8 mouse cellular contexts compared by ENCODE assay signal in the genomic region with DNA sequence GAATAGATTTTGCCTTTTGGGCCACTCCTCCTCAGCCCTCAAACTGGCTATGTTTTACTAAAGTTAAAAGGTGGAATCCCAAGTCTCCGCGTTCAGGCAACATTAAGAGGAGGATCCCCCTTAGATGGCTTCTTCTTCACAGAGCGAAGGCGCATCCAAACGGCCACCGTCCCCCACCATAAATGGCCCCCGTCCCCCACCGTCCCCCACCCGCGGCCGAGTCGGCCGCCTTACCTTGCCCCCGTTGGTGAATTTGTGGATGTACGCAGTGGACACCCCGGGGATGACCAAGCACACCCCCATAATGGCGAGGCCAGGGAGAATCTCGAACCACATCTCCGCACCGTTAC. TPM values are rescaled to one million over a fixed set of nuclear protein-coding genes. Genes with fewer than 3 reads are reported as not detected.
DNase-seq lines count a peak whose midpoint lies in the region; ATAC-seq and TF ChIP-seq lines count a peak whose summit lies in the region.

No protein-coding gene starts in this region.

- no peak; the same call in 1 of the 2 replicates for ATAC-seq in lung, postnatal 0 days
- ATAC-seq in embryonic facial prominence, embryonic 15.5 days (ENCODE audit: insufficient number of reproducible peaks, low FRiP score, low TSS enrichment, low read depth) = no peak
- no peak for ATAC-seq in intestine, postnatal 0 days

- no peak for TF ChIP-seq CTCF in lung, postnatal 0 days (IDR thresholded peaks at IDR 0.05)
- TF ChIP-seq CTCF in intestine, postnatal 0 days (IDR thresholded peaks at IDR 0.05; ENCODE audit: low read depth) = no peak
- TF ChIP-seq CTCF in olfactory bulb, adult 2 months (IDR thresholded peaks at IDR 0.05; ENCODE audit: insufficient read depth, low read depth, low read length) = no peak

- peak overlapping the region; percentile 6; the same call in 1 of the 2 replicates for H3K9ac ChIP-seq in lung, postnatal 0 days (replicated peaks; ENCODE audit: low read depth)
- H3K9ac ChIP-seq in embryonic facial prominence, embryonic 15.5 days = 0 out of 2 replicates have a peak overlapping the region, but pooled peaks have one; percentile 15
- peak overlapping the region; percentile 31; the same call in 1 of the 2 replicates for H3K9ac ChIP-seq in intestine, postnatal 0 days (ENCODE audit: low read depth, low read length)

- H3K4me3 ChIP-seq in lung, postnatal 0 days (ENCODE audit: low read depth, low read length) = peak overlapping the region; percentile 52
- peak overlapping the region; percentile 53 for H3K4me3 ChIP-seq in embryonic facial prominence, embryonic 15.5 days (replicated peaks)
- H3K4me3 ChIP-seq in intestine, postnatal 0 days (ENCODE audit: low read depth, low read length) = peak overlapping the region; percentile 56
- H3K4me3 ChIP-seq in olfactory bulb, adult 2 months (ENCODE audit: insufficient read depth, low read depth, low read length) = peak overlapping the region; percentile 91

- H3K4me2 ChIP-seq in lung, postnatal 0 days (replicated peaks; ENCODE audit: low read depth, low read length) = peak overlapping the region; percentile 61
- H3K4me2 ChIP-seq in embryonic facial prominence, embryonic 15.5 days (replicated peaks) = peak overlapping the region; percentile 52
- peak overlapping the region; percentile 67 for H3K4me2 ChIP-seq in intestine, postnatal 0 days (replicated peaks; ENCODE audit: low read depth)

- no peaks in the 10 kb centered on the region for H3K27me3 ChIP-seq in lung, postnatal 0 days (replicated peaks; ENCODE audit: insufficient read depth, low read length)
- no peaks in the 10 kb centered on the region for H3K27me3 ChIP-seq in embryonic facial prominence, embryonic 15.5 days
- no peaks in the 10 kb centered on the region for H3K27me3 ChIP-seq in intestine, postnatal 0 days (replicated peaks; ENCODE audit: control insufficient read depth, insufficient read depth, low read length)

- TF ChIP-seq EP300 in lung, postnatal 0 days (IDR thresholded peaks at IDR 0.05) = no peak

- TF ChIP-seq POLR2A in olfactory bulb, adult 2 months (IDR thresholded peaks at IDR 0.05; ENCODE audit: insufficient read depth, low read depth, low read length) = no peak

- 31% methylated on average over 18 of the region's 20 CpGs for WGBS in lung, postnatal 0 days
- WGBS in embryonic facial prominence, embryonic 15.5 days = 16% methylated on average over 20 of the region's 20 CpGs
- 25% methylated on average over 20 of the region's 20 CpGs for WGBS in intestine, postnatal 0 days
- 5% methylated on average over 20 of the region's 20 CpGs for WGBS in olfactory bulb, adult 2 months

- H3K9me3 ChIP-seq in lung, postnatal 0 days (ENCODE audit: low read length) = no peaks in the 10 kb centered on the region
- no peaks in the 10 kb centered on the region for H3K9me3 ChIP-seq in embryonic facial prominence, embryonic 15.5 days (replicated peaks)
- H3K9me3 ChIP-seq in intestine, postnatal 0 days (ENCODE audit: control insufficient read depth) = no peaks in the 10 kb centered on the region

- peak overlapping the region; percentile 32; the same call in 1 of the 2 replicates for H3K27ac ChIP-seq in lung, postnatal 0 days (ENCODE audit: low read length)
- H3K27ac ChIP-seq in embryonic facial prominence, embryonic 15.5 days (replicated peaks) = no peak overlapping the region
- H3K27ac ChIP-seq in intestine, postnatal 0 days (ENCODE audit: low read depth, low read length) = no peak overlapping the region
- no peak overlapping the region for H3K27ac ChIP-seq in olfactory bulb, adult 2 months (ENCODE audit: insufficient read depth, low read depth, low read length)

- DNase-seq in lung, postnatal 0 days (ENCODE audit: low spot score) = no peak
- no peak for DNase-seq in lung, postnatal 10 days
- no peak for DNase-seq in cerebellum, postnatal 14 days
- DNase-seq in adrenal gland, adult (ENCODE audit: inconsistent age in 2 of 2, low spot score in 1 of 2) = no peak
- DNase-seq in cerebellum, adult 18-20 months = no peak

- no peaks in the 10 kb centered on the region for H3K36me3 ChIP-seq in lung, postnatal 0 days (ENCODE audit: insufficient read depth, low read length)
- no peaks in the 10 kb centered on the region for H3K36me3 ChIP-seq in embryonic facial prominence, embryonic 15.5 days
- no peaks in the 10 kb centered on the region for H3K36me3 ChIP-seq in intestine, postnatal 0 days (ENCODE audit: control insufficient read depth, insufficient read depth)

- H3K4me1 ChIP-seq in lung, postnatal 0 days (ENCODE audit: insufficient read depth, low read depth, low read length) = no peaks in the 10 kb centered on the region
- no peaks in the 10 kb centered on the region for H3K4me1 ChIP-seq in embryonic facial prominence, embryonic 15.5 days
- H3K4me1 ChIP-seq in intestine, postnatal 0 days (replicated peaks; ENCODE audit: control insufficient read depth, insufficient read depth, low read length) = no peaks in the 10 kb centered on the region
- no peaks in the 10 kb centered on the region for H3K4me1 ChIP-seq in olfactory bulb, adult 2 months (ENCODE audit: control insufficient read depth, insufficient read depth, low read length)

RNA-seq across cellular contexts. Expression of a gene that starts 0.2 kb away (rescaled TPM):
- 456 and 541 TPM in 2 replicates for polyA plus RNA-seq in lung, postnatal 0 days (2015; fragmentation: Nextera tagmentation; extraction: Ambion mirVana)
- polyA plus RNA-seq in embryonic facial prominence, embryonic 15.5 days (2015; fragmentation: Nextera tagmentation; extraction: Ambion mirVana) = 448 and 463 TPM in 2 replicates
- polyA plus RNA-seq in intestine, postnatal 0 days (2015; fragmentation: Nextera tagmentation; extraction: Ambion mirVana) = 676 and 731 TPM in 2 replicates
- polyA plus RNA-seq in olfactory bulb, adult 2 months (2012; ENCODE audit: insufficient read depth, insufficient read length, low replicate concordance, missing spikeins) = not detected in 2 replicates

RNA-seq across cellular contexts. Expression of a gene that starts 0.3 kb away (rescaled TPM):
- 5.3 and 6.1 TPM in 2 replicates for polyA plus RNA-seq in lung, postnatal 0 days (2015; fragmentation: Nextera tagmentation; extraction: Ambion mirVana)
- polyA plus RNA-seq in embryonic facial prominence, embryonic 15.5 days (2015; fragmentation: Nextera tagmentation; extraction: Ambion mirVana) = 12.6 and 13.4 TPM in 2 replicates
- polyA plus RNA-seq in intestine, postnatal 0 days (2015; fragmentation: Nextera tagmentation; extraction: Ambion mirVana) = 6.1 and 7.1 TPM in 2 replicates
- not detected in 2 replicates for polyA plus RNA-seq in olfactory bulb, adult 2 months (2012; ENCODE audit: insufficient read depth, insufficient read length, low replicate concordance, missing spikeins)

RNA-seq across cellular contexts. Expression of a gene that starts 20.1 kb away (rescaled TPM):
- not detected in 2 replicates for polyA plus RNA-seq in lung, postnatal 0 days (2015; fragmentation: Nextera tagmentation; extraction: Ambion mirVana)
- not detected in 2 replicates for polyA plus RNA-seq in embryonic facial prominence, embryonic 15.5 days (2015; fragmentation: Nextera tagmentation; extraction: Ambion mirVana)
- not detected in 2 replicates for polyA plus RNA-seq in intestine, postnatal 0 days (2015; fragmentation: Nextera tagmentation; extraction: Ambion mirVana)
- not detected in 2 replicates for polyA plus RNA-seq in olfactory bulb, adult 2 months (2012; ENCODE audit: insufficient read depth, insufficient read length, low replicate concordance, missing spikeins)

RNA-seq across cellular contexts. Expression of a gene that starts 22.1 kb away (rescaled TPM):
- 2.1 and 3.2 TPM in 2 replicates for polyA plus RNA-seq in lung, postnatal 0 days (2015; fragmentation: Nextera tagmentation; extraction: Ambion mirVana)
- 1.2 and 1.4 TPM in 2 replicates for polyA plus RNA-seq in embryonic facial prominence, embryonic 15.5 days (2015; fragmentation: Nextera tagmentation; extraction: Ambion mirVana)
- polyA plus RNA-seq in intestine, postnatal 0 days (2015; fragmentation: Nextera tagmentation; extraction: Ambion mirVana) = 0.10 TPM in 1 of 2 replicates, not detected in the other
- polyA plus RNA-seq in olfactory bulb, adult 2 months (2012; ENCODE audit: insufficient read depth, insufficient read length, low replicate concordance, missing spikeins) = not detected in 2 replicates

RNA-seq across cellular contexts. Expression of a gene that starts 31.3 kb away (rescaled TPM):
- not detected in 2 replicates for polyA plus RNA-seq in lung, postnatal 0 days (2015; fragmentation: Nextera tagmentation; extraction: Ambion mirVana)
- polyA plus RNA-seq in embryonic facial prominence, embryonic 15.5 days (2015; fragmentation: Nextera tagmentation; extraction: Ambion mirVana) = not detected in 2 replicates
- not detected in 2 replicates for polyA plus RNA-seq in intestine, postnatal 0 days (2015; fragmentation: Nextera tagmentation; extraction: Ambion mirVana)
- not detected in 2 replicates for polyA plus RNA-seq in olfactory bulb, adult 2 months (2012; ENCODE audit: insufficient read depth, insufficient read length, low replicate concordance, missing spikeins)

Comparison
In these comparisons a context has a peak if more than half of its experiments do, and no peak if none do; other contexts are left out.
1. RNA of a gene that starts 0.2 kb away (polyA plus RNA-seq): 676 to 731 TPM in intestine, postnatal 0 days, 456 to 541 TPM in lung, postnatal 0 days and 448 to 463 TPM in embryonic facial prominence, embryonic 15.5 days; not detected in olfactory bulb, adult 2 months; every median in the first group is over 100 times any median in the second.
2. Peak in every context shown above with its lines, with median percentiles within 50 percentile points of each other: H3K4me2 ChIP-seq, H3K4me3 ChIP-seq and H3K9ac ChIP-seq.